ENCODE assay signal across 17 mouse cellular contexts in genomic region chr2:52628186-52628585, GRCm38 (mm10). TPM values are rescaled to one million over a fixed set of nuclear protein-coding genes. Genes with fewer than 3 reads are reported as not detected.
A peak's percentile ranks its signal among the peaks of the same experiment; 100 is the strongest.
DNase-seq lines count a peak whose midpoint lies in the region; TF ChIP-seq lines count a peak whose summit lies in the region.
"Had no signal": no experiment of that assay in that cellular context is flagged by ENCODE, and none has a peak within 500 bp of the region (broad histone marks: within the 10 kb centered on the region; RNA-seq: fewer than 3 reads in every experiment).

No protein-coding gene starts in this region.

- H3K4me3 ChIP-seq in gastrocnemius, adult 2 months: no peak overlapping the region
- H3K4me3 ChIP-seq: embryonic facial prominence, embryonic 10.5 days; forebrain, embryonic 15.5 days; heart, embryonic 12.5 days; hindbrain, embryonic 13.5 days had no signal

- DNase-seq in gastrocnemius, adult 2 months: peak; percentile 50
- no peak for DNase-seq in gastrocnemius, adult 18-20 months (ENCODE audit: low spot score)
- peak; percentile 61 for DNase-seq in kidney, postnatal 10 days
- DNase-seq in kidney, adult 8-10 months: no peak
- DNase-seq in right cerebral cortex, postnatal 10 days (ENCODE audit: low spot score in 2 of 2): peak; percentile 48 to 50
- no peak for DNase-seq in right cerebral cortex, postnatal 4 days
- peak; percentile 47 for DNase-seq in brain, adult 2 months (ENCODE audit: low read depth, low spot score)
- no peak for DNase-seq in left cerebral cortex, postnatal 36 days (ENCODE audit: low spot score in 2 of 2)
- DNase-seq: adrenal gland, postnatal 10 days; kidney, adult 2 months; lung, postnatal 4 days; midbrain, embryonic 14.5 days had no signal

- H3K27ac ChIP-seq in gastrocnemius, adult 2 months: no peak overlapping the region
- H3K27ac ChIP-seq: embryonic facial prominence, embryonic 10.5 days; forebrain, embryonic 15.5 days; hindbrain, embryonic 13.5 days had no signal

- intact Hi-C loops in gastrocnemius, adult 2 months (cut with DNase I): no loop called here
- intact Hi-C loops in left cerebral cortex, postnatal 36 days (cut with DNase I): no loop called here

- TF ChIP-seq CTCF in gastrocnemius, adult 2 months (IDR thresholded peaks at IDR 0.05): no peak

RNA-seq across cellular contexts. Expression of gene Cacnb4, which starts 48.4 kb away (rescaled TPM):
- under 1 TPM; 0.20 to 0.31 TPM for total RNA-seq in gastrocnemius, adult 2 months (2021)
- total RNA-seq in gastrocnemius, adult 18-20 months (2021): under 1 TPM; 0.21 to 0.55 TPM
- 100 to 1,000 TPM; 166 to 195 TPM for total RNA-seq in left cerebral cortex, postnatal 36 days (2021)
- total RNA-seq: liver, adult 2 months had no signal

Comparison
In these comparisons a context has a peak if more than half of its experiments do, and no peak if none do; other contexts are left out.
1. DNase-seq: peak in gastrocnemius, adult 2 months (single experiment), kidney, postnatal 10 days (single experiment), right cerebral cortex, postnatal 10 days (2 of 2) and brain, adult 2 months (single experiment); none in gastrocnemius, adult 18-20 months (single experiment), kidney, adult 8-10 months (0 of 2), right cerebral cortex, postnatal 4 days (single experiment) and left cerebral cortex, postnatal 36 days (0 of 2).
2. RNA of gene Cacnb4, which starts 48.4 kb away (total RNA-seq): 166 to 195 TPM in left cerebral cortex, postnatal 36 days; 0.21 to 0.55 TPM in gastrocnemius, adult 18-20 months and 0.20 to 0.31 TPM in gastrocnemius, adult 2 months; every median in the first group is over 100 times any median in the second.